Mouse (Mus musculus): ENCODE results near the gene Naa40.

Gene Naa40

GRCm38 (mm10) chr19:7183419-7183818 lies 57.6 kb downstream of the Naa40 start:
- DNase-seq (ENCODE audit: low read depth, low spot score): no peak

GRCm38 (mm10) chr19:7182273-7182949 lies 58.6 kb downstream of the Naa40 start:
- peak; percentile 27 for DNase-seq (ENCODE audit: low read depth, low spot score)

GRCm38 (mm10) chr19:7181496-7181895 lies 59.5 kb downstream of the Naa40 start:
- no peak for DNase-seq (ENCODE audit: low read depth, low spot score)

- no peak for DNase-seq (ENCODE audit: low read depth, low spot score)
Measured at GRCm38 (mm10) chr19:7180756-7181405, 60.1 kb downstream of the Naa40 start.

GRCm38 (mm10) chr19:7178841-7179452 lies 62.0 kb downstream of the Naa40 start:
- no peak for DNase-seq (ENCODE audit: low read depth, low spot score)

- no peak for DNase-seq (ENCODE audit: low read depth, low spot score)
Measured at GRCm38 (mm10) chr19:7177804-7178511, 63.0 kb downstream of the Naa40 start.

GRCm38 (mm10) chr19:7176041-7176696 lies 64.8 kb downstream of the Naa40 start:
- DNase-seq (ENCODE audit: low read depth, low spot score): no peak

Data from CD4-positive helper T cell, adult 2 months (primary cell).